Mouse (Mus musculus) small intestine, adult 2 months (tissue): ENCODE measurements around the gene Nnmt.

ENCODE experiments used
- CTCF ChIP-seq: fragments of 200-500 bp; IDR thresholded peaks from 2 replicates; pipeline ENCODE4 v1.5.1; 2012; ENCODE audit warnings: low read depth, mild to moderate bottlenecking, control low read depth, inconsistent platforms, low read length, moderate library complexity, mixed read lengths; ENCODE audit not compliant: insufficient replicate concordance, insufficient read length; ENCODE audit errors: extremely low read depth
- POLR2A ChIP-seq: fragments of 200-500 bp; IDR thresholded peaks from 2 replicates; pipeline ENCODE4 v1.6.1; 2012; ENCODE audit warnings: low read depth, mild to moderate bottlenecking, control low read depth, inconsistent platforms, low read length, moderate library complexity

- TF ChIP-seq CTCF (no peak), POLR2A (no peak)
Observed at GRCm38 (mm10) chr9:48649851-48650685, 45.1 kb upstream of the Nnmt start.
